Mouse (Mus musculus) intestine, embryonic 14.5 days (tissue): ENCODE data around the gene Hist1h4i. TPM values are rescaled to one million over a fixed set of nuclear protein-coding genes. Genes with fewer than 3 reads are reported as not detected.
"Not testable (repeated sequence)": the region's sequence is repeated elsewhere in the genome, so short reads cannot be mapped to it uniquely, and the experiment has no call there.

ENCODE experiments used
- ATAC-seq: fragments of 200-750 bp; cut with Nextera tagmentation; replicated peaks from 2 replicates; pipeline ENCODE4 v1.8.0; 2017; ENCODE audit warnings: low read depth, moderate number of reproducible peaks, moderate TSS enrichment, moderate library complexity; ENCODE audit not compliant: low FRiP score, low TSS enrichment
- DNase-seq: peaks from one replicate; pipeline ENCODE4 v3.0.0-alpha.2; 2018; ENCODE audit warnings: low spot score
- H3K27ac ChIP-seq: fragments of 300-500 bp; sonication (generic); 2 replicates; pipeline ENCODE4 v1.5.1; 2014; ENCODE audit warnings: low read depth, mild to moderate bottlenecking, control low read depth
- H3K27me3 ChIP-seq: fragments of 300-500 bp; sonication (generic); replicated peaks from 2 replicates; pipeline ENCODE4 v1.6.1; 2014; ENCODE audit warnings: low read length, control low read depth; ENCODE audit not compliant: control insufficient read depth, insufficient read depth
- H3K36me3 ChIP-seq: fragments of 300-500 bp; sonication (generic); 2 replicates; pipeline ENCODE4 v1.6.1; 2014; ENCODE audit warnings: low read length, control low read depth; ENCODE audit not compliant: control insufficient read depth, insufficient read depth
- H3K4me1 ChIP-seq: fragments of 300-500 bp; sonication (generic); replicated peaks from 2 replicates; pipeline ENCODE4 v1.6.1; 2014; ENCODE audit warnings: low read length, control low read depth, mixed read lengths; ENCODE audit not compliant: control insufficient read depth, insufficient read depth
- H3K4me2 ChIP-seq: fragments of 300-500 bp; sonication (generic); 2 replicates; pipeline ENCODE4 v1.6.1; 2014; ENCODE audit warnings: low read length
- H3K4me3 ChIP-seq: fragments of 300-500 bp; sonication (generic); 2 replicates; pipeline ENCODE4 v1.5.1; 2014; ENCODE audit warnings: low read depth, low read length, control low read depth, mixed read lengths
- H3K9ac ChIP-seq: fragments of 300-500 bp; sonication (generic); 2 replicates; pipeline ENCODE4 v1.6.1; 2014; ENCODE audit warnings: mild to moderate bottlenecking, low read length
- H3K9me3 ChIP-seq: fragments of 300-500 bp; sonication (generic); 2 replicates; pipeline ENCODE4 v1.6.1; 2016; ENCODE audit warnings: low read length, control low read depth; ENCODE audit not compliant: control insufficient read depth
- WGBS: fragments of 180-500 bp; shearing (Covaris S2); extraction: QIAGEN DNeasy Blood & Tissue Kit; methylation state at CpG from one replicate; pipeline ENCODE4 v1.1.7; 2014; 5-methylcytosine and 5-hydroxymethylcytosine counted together
- polyA plus RNA-seq: library from polyadenylated mRNA; unstranded; fragments of >200 nt; fragmentation: Nextera tagmentation; extraction: Ambion mirVana; gene quantifications from 2 replicates; pipeline ENCODE4 v1.2.1, GENCODE M21; 2014

Gene Hist1h4i
- polyA plus RNA-seq, 1 experiment from 2014 or later: 18.9 TPM

- H3K9me3 ChIP-seq: no peaks in the 10 kb centered on the region
- DNase-seq: peak; percentile 45
- H3K4me1 ChIP-seq: peaks cover 16% of the 10 kb centered on the region
- no peaks in the 10 kb centered on the region for H3K27me3 ChIP-seq
- 4% methylated on average over 2 of the region's 2 CpGs for WGBS
- H3K27ac ChIP-seq: peak overlapping the region; percentile 96
- H3K4me3 ChIP-seq: peak overlapping the region; percentile 40
- ATAC-seq: no peak
- peak overlapping the region; percentile 70 for H3K9ac ChIP-seq
- H3K36me3 ChIP-seq: no peaks in the 10 kb centered on the region
- peak overlapping the region; percentile 59 for H3K4me2 ChIP-seq
These were observed 1.2 kb downstream of the Hist1h4i start for GRCm38 (mm10) chr13:22039951-22040463.

- H3K4me3 ChIP-seq: no peak overlapping the region
- H3K36me3 ChIP-seq: no peaks in the 10 kb centered on the region
- H3K27me3 ChIP-seq: no peaks in the 10 kb centered on the region
- peaks cover 16% of the 10 kb centered on the region for H3K4me1 ChIP-seq
- WGBS: 74% methylated on average over 5 of the region's 5 CpGs
- H3K27ac ChIP-seq: peak overlapping the region; percentile 96; the same call in 1 of the 2 replicates
- no peak overlapping the region for H3K9ac ChIP-seq
- DNase-seq: peak; percentile 46
- no peak for ATAC-seq
- H3K4me2 ChIP-seq: peak overlapping the region; percentile 59; the same call in 1 of the 2 replicates
- no peaks in the 10 kb centered on the region for H3K9me3 ChIP-seq
These were observed 1.8 kb downstream of the Hist1h4i start for GRCm38 (mm10) chr13:22039364-22039763.

DNA sequence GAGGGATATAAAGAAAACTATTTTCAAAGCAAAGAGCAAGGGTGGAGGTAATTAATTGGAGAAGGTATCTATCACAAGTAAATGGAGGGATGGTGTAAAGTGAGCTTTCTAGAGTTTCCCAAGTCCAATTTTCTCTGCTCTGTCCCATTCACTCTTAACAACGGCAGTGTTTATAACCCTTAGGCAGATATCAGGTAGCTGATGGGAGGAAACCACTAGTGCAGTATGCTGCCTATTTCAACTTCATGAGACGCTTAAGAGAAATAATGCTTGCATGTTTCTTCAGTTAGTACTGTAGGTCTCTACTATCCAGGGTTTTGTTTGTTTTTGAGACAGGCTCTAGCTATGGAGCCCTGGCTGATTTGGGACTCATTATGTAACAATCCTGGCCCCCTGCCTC is 3.7 kb downstream of the Hist1h4i start:
- Histone ChIP-seq H3K36me3 (no peaks in the 10 kb centered on the region), H3K9me3 (no peaks in the 10 kb centered on the region), H3K4me3 (no peak overlapping the region), H3K27me3 (no peaks in the 10 kb centered on the region), H3K4me1 (peaks cover 19% of the 10 kb centered on the region), H3K9ac (0 out of 2 replicates have a peak overlapping the region, but pooled peaks have one; percentile 51), H3K27ac (peak overlapping the region; percentile 9; the same call in 1 of the 2 replicates), H3K4me2 (no peak overlapping the region; the same call in 1 of the 2 replicates)
- WGBS: 49% methylated on average over 2 of the region's 2 CpGs
- peak; percentile 37 for DNase-seq
- no peak for ATAC-seq

- peak overlapping the region; percentile 78 for H3K27ac ChIP-seq
- H3K9me3 ChIP-seq: no peaks in the 10 kb centered on the region
- DNase-seq (no peak), ATAC-seq (no peak)
- peak overlapping the region; percentile 56 for H3K4me2 ChIP-seq
- no peaks in the 10 kb centered on the region for H3K36me3 ChIP-seq
- peaks cover 19% of the 10 kb centered on the region for H3K4me1 ChIP-seq
- H3K4me3 ChIP-seq: peak overlapping the region; percentile 32
- 54% methylated on average over 3 of the region's 3 CpGs for WGBS
- no peaks in the 10 kb centered on the region for H3K27me3 ChIP-seq
- peak overlapping the region; percentile 51 for H3K9ac ChIP-seq
These were observed 4.2 kb downstream of the Hist1h4i start for GRCm38 (mm10) chr13:22036986-22037385.

GRCm38 (mm10) chr13:22036149-22036956 is 4.8 kb downstream of the Hist1h4i start:
- H3K36me3 ChIP-seq: no peaks in the 10 kb centered on the region
- ATAC-seq (no peak), DNase-seq (peak; percentile 76)
- H3K27me3 ChIP-seq: no peaks in the 10 kb centered on the region
- peaks cover 19% of the 10 kb centered on the region for H3K4me1 ChIP-seq
- WGBS: 6% methylated on average over 16 of the region's 23 CpGs
- H3K9me3 ChIP-seq: no peaks in the 10 kb centered on the region
- H3K4me2 ChIP-seq: peak overlapping the region; percentile 56
- peak overlapping the region; percentile 32 for H3K4me3 ChIP-seq
- peak overlapping the region; percentile 78 for H3K27ac ChIP-seq
- H3K9ac ChIP-seq: peak overlapping the region; percentile 51

GRCm38 (mm10) chr13:22035267-22036148 is 5.7 kb downstream of the Hist1h4i start, which contains the start of the genes Hist1h2ah and Hist1h2bk:
Hist1h2ah (minus strand) TSS chr13:22035568.
Hist1h2bk (plus strand) TSS chr13:22035870.
- H3K36me3 ChIP-seq, H3K9me3 ChIP-seq, H3K27me3 ChIP-seq: not testable (repeated sequence)
- Histone ChIP-seq H3K9ac (peak within 1 kb of the TSS; percentile 79), H3K27ac (peak within 1 kb of the TSS; percentile 90), H3K4me1 (peaks cover 19% of the 10 kb centered on the region), H3K4me2 (peak within 1 kb of the TSS; percentile 56), H3K4me3 (peak within 1 kb of the TSS; percentile 43)
- WGBS: under 1% methylated on average over 22 of the region's 69 CpGs
- ATAC-seq: peak; percentile 95
- peak; percentile 91 for DNase-seq

DNA sequence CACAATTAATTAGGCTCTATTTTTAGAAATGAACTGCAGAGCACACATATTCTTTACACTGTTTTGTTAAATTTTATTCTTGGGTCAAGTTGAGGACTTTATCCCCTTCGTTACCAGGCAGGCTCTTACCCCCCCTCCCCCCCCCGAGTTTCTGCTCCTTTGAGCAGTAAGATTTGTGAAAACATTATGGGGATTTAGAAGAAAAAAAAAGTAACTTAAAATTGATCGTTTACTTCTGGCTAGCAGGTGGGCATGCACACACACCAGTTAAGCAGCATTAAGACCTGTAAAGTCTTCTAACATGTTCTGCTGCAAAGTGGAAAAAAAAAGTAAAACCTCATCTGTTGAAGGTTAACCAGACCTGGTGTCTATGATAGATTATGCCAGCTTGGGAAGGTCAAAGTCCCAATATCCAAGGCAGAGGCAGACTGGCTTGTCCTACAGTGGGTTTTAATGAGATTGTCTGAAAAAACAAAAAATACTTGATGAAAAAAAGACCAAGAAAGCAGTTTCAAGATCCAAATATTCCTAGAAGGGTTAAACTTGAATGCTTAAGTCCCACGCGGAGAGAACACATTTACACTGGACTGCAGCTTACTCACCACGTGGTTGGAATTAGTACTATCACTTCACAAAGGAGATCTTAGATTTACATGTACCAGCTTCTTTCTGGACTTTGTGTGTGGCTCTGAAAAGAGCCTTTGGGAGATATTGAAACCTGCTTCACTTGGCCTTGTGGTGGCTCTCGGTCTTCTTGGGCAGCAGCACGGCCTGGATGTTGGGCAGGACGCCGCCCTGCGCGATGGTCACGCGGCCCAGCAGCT is 6.5 kb downstream of the Hist1h4i start:
- under 1% methylated on average over 8 of the region's 14 CpGs for WGBS
- H3K27ac ChIP-seq: peak overlapping the region; percentile 90
- H3K9ac ChIP-seq: peak overlapping the region; percentile 79
- ATAC-seq: peak; percentile 7
- H3K4me3 ChIP-seq: peak overlapping the region; percentile 43
- H3K27me3 ChIP-seq: no peaks in the 10 kb centered on the region
- no peaks in the 10 kb centered on the region for H3K36me3 ChIP-seq
- peak overlapping the region; percentile 56 for H3K4me2 ChIP-seq
- peak; percentile 72 for DNase-seq
- H3K9me3 ChIP-seq: no peaks in the 10 kb centered on the region
- peaks cover 11% of the 10 kb centered on the region for H3K4me1 ChIP-seq
